Mouse (Mus musculus) neural tube, embryonic 14.5 days (tissue): ENCODE results near the gene Wdr20. TPM values are rescaled to one million over a fixed set of nuclear protein-coding genes. Genes with fewer than 3 reads are reported as not detected.

Experiments used
- ATAC-seq: fragments of 200-750 bp; cut with Nextera tagmentation; 2 replicates; pipeline ENCODE4 v1.8.0; 2017; ENCODE audit warnings: low read depth, mild to moderate bottlenecking, moderate TSS enrichment, moderate library complexity
- H3K27ac ChIP-seq: fragments of 300-500 bp; sonication (generic); 2 replicates; pipeline ENCODE4 v1.5.1; 2014; ENCODE audit warnings: low read depth, mild to moderate bottlenecking, control low read depth, low read length, moderate library complexity, mixed read lengths
- H3K27me3 ChIP-seq: fragments of 300-500 bp; sonication (generic); 2 replicates; pipeline ENCODE4 v1.6.1; 2014; ENCODE audit warnings: low read length; ENCODE audit not compliant: control insufficient read depth, insufficient read depth
- H3K36me3 ChIP-seq: fragments of 300-500 bp; sonication (generic); 2 replicates; pipeline ENCODE4 v1.6.1; 2014; ENCODE audit warnings: low read length, mixed read lengths; ENCODE audit not compliant: control insufficient read depth, insufficient read depth
- H3K4me1 ChIP-seq: fragments of 300-500 bp; sonication (generic); 2 replicates; pipeline ENCODE4 v1.6.1; 2014; ENCODE audit warnings: low read length; ENCODE audit not compliant: control insufficient read depth, insufficient read depth
- H3K4me2 ChIP-seq: fragments of 300-500 bp; sonication (generic); 2 replicates; pipeline ENCODE4 v1.6.1; 2014; ENCODE audit warnings: mild to moderate bottlenecking, low read depth, low read length, control low read depth
- H3K4me3 ChIP-seq: fragments of 300-500 bp; sonication (generic); 2 replicates; pipeline ENCODE4 v1.5.1; 2014; ENCODE audit warnings: low read depth, low read length, control low read depth, mixed read lengths
- H3K9ac ChIP-seq: fragments of 300-500 bp; sonication (generic); replicated peaks from 2 replicates; pipeline ENCODE4 v1.6.1; 2014; ENCODE audit warnings: low read depth, mild to moderate bottlenecking, control low read depth, low read length, mixed read lengths
- H3K9me3 ChIP-seq: fragments of 300-500 bp; sonication (generic); 2 replicates; pipeline ENCODE4 v1.6.1; 2016; ENCODE audit warnings: low read length; ENCODE audit not compliant: control insufficient read depth
- WGBS: fragments of 180-500 bp; shearing (Covaris S2); extraction: QIAGEN DNeasy Blood & Tissue Kit; methylation state at CpG from one replicate; pipeline ENCODE4 v1.1.7; 2014; 5-methylcytosine and 5-hydroxymethylcytosine counted together
- polyA plus RNA-seq: library from polyadenylated mRNA; unstranded; fragments of >200 nt; fragmentation: Nextera tagmentation; extraction: Ambion mirVana; gene quantifications from 2 replicates; pipeline ENCODE4 v1.2.1, GENCODE M21; 2014

Gene Wdr20
- polyA plus RNA-seq, 1 experiment from 2014 or later, result 27.7 TPM

DNA sequence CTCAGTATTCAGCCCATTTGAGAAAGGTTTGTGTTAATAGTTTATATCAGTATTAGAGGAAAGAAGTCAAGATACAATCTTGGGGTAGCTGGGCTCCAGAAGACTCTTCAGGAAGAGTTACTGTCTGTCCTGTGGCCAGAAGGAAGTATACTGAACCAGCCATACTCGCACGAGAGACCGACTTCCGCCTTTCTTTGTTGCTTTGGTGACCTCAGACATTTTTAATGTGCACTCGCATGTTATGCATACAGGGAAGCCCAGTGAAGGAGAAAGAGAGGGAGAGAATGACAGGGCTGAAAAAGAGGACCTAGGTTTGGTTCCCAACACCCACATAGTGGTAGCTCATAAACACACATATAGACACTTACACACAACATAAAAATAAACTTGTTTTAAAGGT is 26.8 kb downstream of the Wdr20 start:
- Histone ChIP-seq H3K4me3 (no peak overlapping the region), H3K4me2 (no peak overlapping the region), H3K36me3 (no peaks in the 10 kb centered on the region), H3K27ac (no peak overlapping the region), H3K4me1 (0 out of 2 replicates have a peak, but pooled peaks cover 3% of the 10 kb centered on the region), H3K9me3 (no peaks in the 10 kb centered on the region), H3K9ac (no peak overlapping the region), H3K27me3 (no peaks in the 10 kb centered on the region)
- 85% methylated on average over 5 of the region's 5 CpGs for WGBS
- no peak for ATAC-seq

GRCm38 (mm10) chr12:110768562-110768961 is 30.8 kb downstream of the Wdr20 start:
- H3K9me3 ChIP-seq, result no peaks in the 10 kb centered on the region
- no peaks in the 10 kb centered on the region for H3K27me3 ChIP-seq

DNA sequence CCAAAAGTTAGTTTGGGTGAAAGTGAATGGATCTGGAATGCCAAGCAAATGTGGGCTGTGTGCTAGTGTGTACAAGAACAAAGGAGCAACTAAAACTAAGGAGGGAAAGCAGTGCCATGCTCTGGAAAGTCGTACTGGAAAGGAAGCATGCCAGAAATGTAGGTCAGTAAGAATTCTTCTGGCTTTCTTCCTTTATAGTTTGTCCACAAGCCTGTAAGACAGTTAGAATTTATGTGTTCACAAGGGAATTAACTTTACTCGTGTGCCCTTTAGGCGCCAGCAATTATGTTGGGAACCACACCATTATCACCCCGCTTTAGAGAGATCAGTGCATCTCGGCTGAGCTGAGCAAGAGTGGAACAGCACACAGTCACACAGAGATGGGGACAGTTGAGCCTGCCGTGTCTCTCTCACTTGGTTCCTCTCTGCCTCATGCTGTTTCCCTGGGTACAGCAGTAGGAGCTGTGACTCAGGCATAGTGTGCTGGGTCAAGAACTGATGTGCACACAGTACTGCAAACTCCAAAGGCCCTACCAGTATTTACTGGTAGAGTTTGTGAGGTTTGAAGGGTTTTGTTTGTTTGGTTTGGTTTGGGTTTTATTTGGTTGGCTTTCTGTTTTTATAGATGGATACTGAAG is 32.0 kb downstream of the Wdr20 start:
- no peak overlapping the region for H3K9ac ChIP-seq

More at GRCm38 (mm10) chr12:110768562-110768961, 30.8 kb downstream of the Wdr20 start:
- no peak overlapping the region for H3K4me3 ChIP-seq
- no peak overlapping the region for H3K9ac ChIP-seq
- ATAC-seq, result no peak
- H3K27ac ChIP-seq, result no peak overlapping the region
- no peaks in the 10 kb centered on the region for H3K36me3 ChIP-seq
- H3K4me2 ChIP-seq, result no peak overlapping the region
- 0 out of 2 replicates have a peak, but pooled peaks cover 3% of the 10 kb centered on the region for H3K4me1 ChIP-seq

GRCm38 (mm10) chr12:110770479-110771247 is 32.9 kb downstream of the Wdr20 start:
- no peak overlapping the region for H3K27ac ChIP-seq
- 95% methylated on average over 10 of the region's 10 CpGs for WGBS
- no peak overlapping the region for H3K9ac ChIP-seq
- no peak for ATAC-seq
- no peaks in the 10 kb centered on the region for H3K36me3 ChIP-seq
- no peak overlapping the region for H3K4me3 ChIP-seq
- H3K27me3 ChIP-seq, result no peaks in the 10 kb centered on the region
- H3K9me3 ChIP-seq, result no peaks in the 10 kb centered on the region
- H3K4me1 ChIP-seq, result peaks cover 6% of the 10 kb centered on the region; the same call in 1 of the 2 replicates
- no peak overlapping the region for H3K4me2 ChIP-seq

More for the DNA sequence above, 32.0 kb downstream of the Wdr20 start:
- H3K4me1 ChIP-seq, result 0 out of 2 replicates have a peak, but pooled peaks cover 3% of the 10 kb centered on the region
- H3K27ac ChIP-seq, result no peak overlapping the region
- H3K36me3 ChIP-seq, result no peaks in the 10 kb centered on the region
- WGBS, result 40% methylated on average over 6 of the region's 6 CpGs
- no peak overlapping the region for H3K4me2 ChIP-seq
- no peak for ATAC-seq
- H3K9me3 ChIP-seq, result no peaks in the 10 kb centered on the region
- no peak overlapping the region for H3K4me3 ChIP-seq
- no peaks in the 10 kb centered on the region for H3K27me3 ChIP-seq

GRCm38 (mm10) chr12:110771961-110772360 is 34.2 kb downstream of the Wdr20 start:
- no peaks in the 10 kb centered on the region for H3K27me3 ChIP-seq
- WGBS, result 97% methylated on average over 6 of the region's 6 CpGs
- no peak overlapping the region for H3K27ac ChIP-seq
- no peaks in the 10 kb centered on the region for H3K9me3 ChIP-seq
- no peak overlapping the region for H3K4me3 ChIP-seq
- H3K9ac ChIP-seq, result no peak overlapping the region
- H3K4me1 ChIP-seq, result peaks cover 6% of the 10 kb centered on the region; the same call in 1 of the 2 replicates
- no peaks in the 10 kb centered on the region for H3K36me3 ChIP-seq
- ATAC-seq, result no peak
- no peak overlapping the region for H3K4me2 ChIP-seq

DNA sequence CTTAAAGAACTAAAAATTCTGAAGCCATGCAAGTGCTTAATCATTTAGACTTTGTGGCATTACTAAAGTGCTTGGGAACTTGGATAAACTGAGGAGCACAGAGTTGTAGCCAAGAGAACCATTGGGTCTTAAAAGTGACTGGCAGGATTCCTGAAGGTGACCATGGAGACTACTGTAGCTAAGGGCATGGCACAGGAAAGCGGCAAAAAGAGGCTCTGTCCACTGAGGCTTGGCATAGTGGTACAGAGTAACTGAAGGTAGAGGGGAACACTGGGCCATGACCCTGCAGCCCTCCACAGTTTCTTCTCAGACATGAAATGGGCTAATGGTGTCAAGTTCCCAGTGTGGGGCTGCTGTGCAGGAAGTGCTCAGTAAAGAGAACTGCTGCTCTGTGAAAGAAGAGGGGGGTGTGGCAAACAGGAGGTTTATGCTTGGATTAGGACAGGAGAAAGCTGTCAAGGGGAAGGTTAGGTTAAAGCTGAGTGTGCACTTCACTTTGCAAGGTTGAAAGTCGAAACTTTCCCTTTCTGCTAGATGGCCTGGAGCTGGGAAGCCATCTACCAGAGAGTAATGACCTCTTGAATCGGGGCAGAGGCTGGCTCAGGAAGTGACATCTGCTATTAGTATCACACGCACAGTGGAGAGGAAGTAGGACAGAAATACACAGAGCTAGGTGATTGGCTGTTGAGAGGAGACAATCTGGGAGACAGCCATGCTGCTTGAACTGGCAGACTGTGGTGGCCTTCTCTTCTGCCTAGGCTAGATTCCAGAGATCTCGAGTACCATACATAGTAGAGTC is 38.1 kb downstream of the Wdr20 start:
- no peak for ATAC-seq
- Histone ChIP-seq H3K4me2 (no peak overlapping the region), H3K36me3 (no peaks in the 10 kb centered on the region), H3K4me3 (no peak overlapping the region), H3K27ac (no peak overlapping the region), H3K9ac (no peak overlapping the region), H3K4me1 (peaks cover 3% of the 10 kb centered on the region; the same call in 1 of the 2 replicates), H3K9me3 (no peaks in the 10 kb centered on the region), H3K27me3 (no peaks in the 10 kb centered on the region)
- 74% methylated on average over 5 of the region's 5 CpGs for WGBS

DNA sequence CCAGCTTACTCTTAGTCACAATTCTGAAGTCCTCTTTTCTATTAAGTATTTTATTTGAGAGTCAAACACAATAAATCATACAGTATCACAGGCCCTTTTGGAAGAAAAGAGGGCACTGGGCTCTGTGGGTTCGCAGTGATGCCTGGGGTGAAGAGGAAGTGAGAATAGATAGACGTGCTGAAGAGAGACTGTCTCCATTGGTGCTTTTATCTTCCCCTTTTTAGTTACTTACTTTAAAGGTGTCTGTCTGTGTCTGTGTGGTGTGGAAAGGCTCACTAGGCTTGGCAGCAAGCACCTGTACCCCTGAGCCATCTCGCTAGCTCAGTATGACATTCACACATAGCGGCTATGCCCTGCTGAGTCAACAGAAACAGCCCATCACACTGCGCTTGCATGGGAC is 40.1 kb downstream of the Wdr20 start:
- Histone ChIP-seq H3K27ac (no peak overlapping the region), H3K9ac (no peak overlapping the region), H3K9me3 (no peaks in the 10 kb centered on the region), H3K27me3 (no peaks in the 10 kb centered on the region), H3K4me2 (no peak overlapping the region), H3K4me3 (no peak overlapping the region), H3K36me3 (no peaks in the 10 kb centered on the region; the same call in 1 of the 2 replicates), H3K4me1 (peaks cover 3% of the 10 kb centered on the region; the same call in 1 of the 2 replicates)
- ATAC-seq, result no peak
- WGBS, result 77% methylated on average over 5 of the region's 5 CpGs

DNA sequence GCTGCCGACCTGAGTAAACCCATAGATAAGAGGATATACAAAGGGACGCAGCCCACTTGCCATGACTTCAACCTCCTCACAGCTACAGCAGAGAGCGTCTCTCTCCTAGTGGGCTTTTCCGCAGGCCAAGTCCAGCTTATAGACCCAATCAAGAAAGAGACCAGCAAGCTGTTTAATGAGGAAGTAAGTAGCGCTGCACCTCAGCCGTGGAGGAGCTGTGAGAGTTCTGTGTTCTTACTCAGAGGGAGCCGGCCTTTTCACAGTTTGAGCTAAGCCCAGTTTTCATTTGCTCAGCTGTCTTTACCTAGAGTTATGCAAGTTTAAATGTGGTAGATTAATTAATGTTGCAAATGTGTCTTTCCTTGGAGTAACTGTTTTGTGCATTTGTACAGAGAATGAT is 41.6 kb downstream of the Wdr20 start:
- H3K4me3 ChIP-seq, result no peak overlapping the region
- ATAC-seq, result no peak
- H3K27ac ChIP-seq, result no peak overlapping the region
- no peak overlapping the region for H3K4me2 ChIP-seq
- no peaks in the 10 kb centered on the region for H3K9me3 ChIP-seq
- no peaks in the 10 kb centered on the region; the same call in 1 of the 2 replicates for H3K36me3 ChIP-seq
- no peaks in the 10 kb centered on the region for H3K27me3 ChIP-seq
- no peak overlapping the region for H3K9ac ChIP-seq
- WGBS, result 90% methylated on average over 7 of the region's 7 CpGs
- peaks cover 3% of the 10 kb centered on the region; the same call in 1 of the 2 replicates for H3K4me1 ChIP-seq
